Mouse (Mus musculus) adrenal gland, adult 18-20 months (tissue): ENCODE measurements around the gene Lrrc8b. TPM values are rescaled to one million over a fixed set of nuclear protein-coding genes. Genes with fewer than 3 reads are reported as not detected.

Source experiments
- DNase-seq, 2 experiments: peaks; one replicate each; pipeline ENCODE4 v3.0.0; 2021 to 2022; ENCODE audit warnings: low spot score in 2 of 2
- long read RNA-seq, 2 experiments: library from polyadenylated mRNA; stranded (forward); transcript quantifications; one replicate each; pipeline ENCODE4 v2.0.0; 2021
- total RNA-seq, 2 experiments: library from RNA; stranded (reverse); gene quantifications; 1 replicate in 1 of 2; 2 replicates in 1 of 2; pipeline ENCODE4 v1.2.3; 2021

Gene Lrrc8b
- 100 to 1,000 TPM in 1 of 2 experiments, 10 to 100 TPM in 1; 60.4 to 113 TPM for total RNA-seq
- long read RNA-seq, experiment 1, full-length matches to known transcripts, result 3 of 21 reads
- long read RNA-seq, experiment 1, partial matches to known transcripts, result 15 of 21 reads
- long read RNA-seq, experiment 1, other reads (novel, unspliced or antisense), result 3 of 21 reads
- long read RNA-seq, experiment 2, partial matches to known transcripts, result 39 of 47 reads
- long read RNA-seq, experiment 2, other reads (novel, unspliced or antisense), result 8 of 47 reads

DNA sequence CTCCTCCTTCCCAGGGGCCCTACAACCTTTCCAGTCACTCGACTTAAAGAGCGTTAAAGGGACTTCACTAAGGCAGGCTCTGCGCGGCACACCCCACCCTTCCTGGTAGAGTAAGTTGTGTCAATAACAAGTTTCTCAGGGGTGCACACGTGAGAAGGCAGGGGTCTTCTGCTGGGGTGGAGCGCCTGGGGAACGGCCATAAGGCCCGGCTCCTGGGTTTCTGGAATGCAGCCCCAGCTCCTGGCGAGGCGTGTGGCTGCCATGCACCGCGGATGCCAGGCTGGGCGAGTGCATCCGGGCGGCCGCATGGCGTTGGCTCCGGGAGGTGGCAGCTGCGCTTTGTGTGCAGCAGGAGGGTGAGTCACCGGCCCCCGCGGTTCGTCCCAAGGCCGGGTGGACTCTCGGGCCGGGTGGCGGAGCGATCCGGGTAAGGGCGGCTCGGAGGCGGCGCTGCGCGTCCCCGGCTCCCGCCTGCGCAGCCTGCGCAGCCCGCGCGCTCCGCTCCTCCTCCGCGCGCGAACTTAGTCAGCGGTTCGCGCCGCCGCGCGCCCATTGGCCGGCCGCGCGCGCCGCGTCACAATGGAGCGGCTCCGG lies at the start of gene Lrrc8b:
Lrrc8b (plus strand) TSS at position 578 of the 594 bp plus-strand sequence.
- DNase-seq, result peak; percentile 86 to 90

DNA sequence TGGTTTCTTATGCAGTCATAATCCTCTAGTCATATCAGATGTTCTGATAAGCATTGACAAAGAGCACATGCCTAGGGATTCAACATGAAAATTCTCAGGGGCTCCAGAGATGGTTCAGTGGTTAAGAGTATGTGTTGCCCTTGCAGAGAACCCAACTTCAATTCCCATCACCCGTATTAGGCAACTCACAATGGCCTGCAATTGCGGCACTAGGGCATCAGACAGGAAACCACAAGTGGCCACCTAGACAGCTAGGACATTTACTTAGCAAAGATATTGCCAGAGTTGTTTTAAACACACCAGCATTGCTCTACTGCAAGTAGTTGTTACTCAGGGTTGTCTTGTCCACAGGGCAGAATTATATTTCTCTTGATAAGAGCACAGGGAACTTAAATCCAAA lies 34.1 kb upstream of the Lrrc8b start:
- DNase-seq, result no peak

DNA sequence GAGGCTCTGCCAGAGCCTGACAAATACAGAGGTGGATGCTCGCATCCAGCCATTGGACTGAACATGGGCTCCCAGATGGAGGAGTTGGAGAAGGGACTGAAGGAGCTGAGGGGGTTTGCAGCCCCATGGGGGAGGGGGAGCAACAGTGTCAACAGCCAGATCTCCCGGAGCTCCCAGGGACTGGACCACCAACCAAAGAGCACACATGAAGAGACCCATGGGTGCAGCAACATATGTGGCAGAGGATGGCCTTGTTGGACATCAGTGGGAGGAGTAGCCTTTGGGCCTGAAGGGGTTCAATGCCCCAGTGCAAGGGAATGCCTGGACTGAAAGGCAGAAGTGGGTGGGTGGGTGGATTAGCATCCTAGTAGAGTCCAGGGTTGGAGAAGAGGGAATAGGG lies 25.2 kb upstream of the Lrrc8b start:
- DNase-seq, result no peak

DNA sequence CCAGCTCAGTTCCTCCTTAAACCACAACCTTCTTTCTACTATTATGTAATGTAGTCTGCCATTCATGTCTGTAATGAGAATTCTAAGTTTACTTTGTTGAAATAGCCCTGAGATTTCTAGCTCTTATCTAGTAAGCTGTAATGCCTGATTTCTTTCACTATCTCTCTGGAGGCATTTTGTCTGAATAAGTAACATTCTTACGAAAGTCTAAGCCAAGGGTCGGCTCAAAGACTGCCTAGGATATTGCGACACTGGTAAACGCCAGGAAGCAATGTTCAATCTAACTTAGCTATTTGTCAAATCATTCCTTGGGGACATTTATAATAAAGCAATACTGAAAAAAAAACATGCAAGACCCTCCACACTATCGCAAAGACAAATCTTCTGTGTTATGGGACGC lies 21.8 kb upstream of the Lrrc8b start:
- DNase-seq, result no peak

DNA sequence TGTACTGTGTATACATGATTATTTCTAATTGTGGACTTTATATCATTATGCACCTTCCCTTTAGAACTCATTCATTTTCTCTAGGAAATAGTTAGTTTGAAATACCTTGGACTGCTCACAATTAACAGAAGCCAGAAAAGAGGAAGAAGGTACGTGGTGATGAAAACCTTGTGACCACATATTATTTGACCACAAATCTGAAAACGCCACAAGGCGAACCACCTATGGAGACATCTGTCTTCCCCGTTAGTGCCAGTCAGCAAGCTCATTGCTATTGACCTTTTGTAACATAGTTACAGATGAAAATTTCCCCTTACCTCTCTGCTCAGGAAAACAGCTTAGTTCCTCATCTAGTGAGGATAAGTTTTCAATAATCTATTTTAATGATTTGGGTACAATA lies 20.4 kb upstream of the Lrrc8b start:
- no peak for DNase-seq

DNA sequence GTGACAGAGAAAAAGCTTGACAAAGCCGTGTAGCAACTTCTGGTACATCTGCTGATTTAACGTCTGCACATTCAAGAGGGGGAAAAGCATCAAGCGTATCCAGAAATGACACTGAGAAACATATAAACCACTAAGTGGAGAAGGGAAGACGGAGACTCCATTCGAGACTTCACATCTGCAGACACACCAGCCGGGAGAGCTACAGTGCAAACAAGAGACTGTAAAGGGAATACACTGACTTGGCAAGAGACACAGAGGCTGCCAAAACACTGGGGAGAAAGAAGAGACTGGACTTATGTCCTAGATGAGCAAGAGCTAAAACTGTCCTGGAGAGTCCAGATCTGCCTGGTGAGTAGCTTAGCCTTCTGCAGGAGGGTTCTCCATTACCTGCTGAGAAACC lies 16.6 kb upstream of the Lrrc8b start:
- DNase-seq, result no peak

DNA sequence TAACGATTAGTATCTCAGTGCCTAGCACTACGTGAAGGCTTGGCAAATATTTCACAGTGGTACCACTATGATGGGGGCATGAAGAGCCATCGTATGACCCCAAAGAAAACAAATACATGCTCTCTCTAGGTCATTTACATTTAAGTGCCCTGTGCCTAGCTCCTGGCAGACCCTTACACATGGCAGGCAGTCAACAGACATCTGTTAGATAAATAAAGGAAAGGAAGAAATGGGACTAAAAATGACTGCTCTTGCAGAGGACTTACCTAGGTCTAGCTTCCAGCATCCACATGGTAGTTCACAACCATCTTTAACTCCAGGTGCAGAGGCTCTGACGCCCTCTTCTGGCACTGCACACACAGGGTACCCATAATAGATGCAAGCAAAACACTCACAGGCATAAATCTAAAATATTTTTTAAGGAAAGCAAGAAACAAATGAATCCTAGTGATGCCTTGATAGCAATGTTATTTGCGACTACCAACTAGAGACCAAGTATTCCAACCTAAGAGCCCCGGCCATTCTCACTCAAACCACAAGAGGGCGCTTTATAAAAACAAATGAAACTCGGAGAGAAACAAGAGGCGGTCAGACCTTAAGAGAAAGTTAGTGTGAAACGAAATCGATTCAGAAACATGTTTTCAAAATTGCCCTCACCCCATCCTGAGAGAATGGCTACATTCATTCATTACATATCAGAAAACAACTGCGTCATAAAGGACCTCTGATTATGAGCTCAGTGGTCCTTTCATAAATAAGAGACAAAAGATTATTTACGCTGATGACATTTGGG lies 15.7 kb upstream of the Lrrc8b start:
- peak; percentile 66 to 67 for DNase-seq

DNA sequence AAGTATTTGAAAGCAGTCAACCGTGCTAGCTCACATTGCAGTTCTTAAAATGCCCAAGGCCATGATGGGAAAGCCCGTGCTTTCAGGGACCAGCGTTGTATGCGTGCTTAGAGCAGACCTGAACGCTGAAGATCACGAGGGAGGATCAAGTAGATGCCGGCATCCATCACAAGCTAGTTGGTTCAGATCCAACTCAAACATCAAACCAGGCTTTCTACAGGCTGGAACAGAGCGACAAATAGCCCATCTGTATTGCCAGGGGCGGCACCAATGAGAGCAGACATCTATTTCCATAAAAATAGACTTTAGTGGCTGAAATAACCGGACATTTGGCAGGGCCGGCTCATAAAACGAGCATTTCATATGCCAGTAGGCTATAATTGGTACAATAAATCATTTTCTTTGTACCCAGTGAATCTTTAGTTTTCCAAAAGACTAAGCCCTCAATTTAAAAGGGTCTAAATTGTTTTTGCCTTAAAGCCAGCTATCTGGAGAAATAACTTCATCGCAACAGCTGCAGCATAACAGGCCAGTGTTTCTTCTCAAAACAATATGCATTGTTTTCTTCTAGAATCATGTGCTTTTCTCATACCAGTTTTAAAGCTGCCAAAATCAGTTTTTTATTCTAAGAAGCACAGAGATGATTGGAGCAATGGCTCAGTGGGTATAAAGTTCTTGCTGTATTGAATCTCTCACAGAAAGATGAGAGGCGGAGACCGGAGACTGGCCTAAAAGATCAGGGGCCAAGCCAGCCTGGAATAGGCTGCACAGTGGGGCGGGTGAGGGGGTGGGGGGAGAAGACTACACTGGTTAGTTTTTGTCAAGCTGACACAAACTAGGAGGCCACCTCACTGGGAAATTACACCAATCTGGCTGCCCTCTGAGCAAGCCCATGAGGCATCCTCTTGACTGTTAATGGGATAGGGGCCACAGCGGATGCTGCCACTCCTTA lies 14.9 kb upstream of the Lrrc8b start:
- DNase-seq, result no peak

DNA sequence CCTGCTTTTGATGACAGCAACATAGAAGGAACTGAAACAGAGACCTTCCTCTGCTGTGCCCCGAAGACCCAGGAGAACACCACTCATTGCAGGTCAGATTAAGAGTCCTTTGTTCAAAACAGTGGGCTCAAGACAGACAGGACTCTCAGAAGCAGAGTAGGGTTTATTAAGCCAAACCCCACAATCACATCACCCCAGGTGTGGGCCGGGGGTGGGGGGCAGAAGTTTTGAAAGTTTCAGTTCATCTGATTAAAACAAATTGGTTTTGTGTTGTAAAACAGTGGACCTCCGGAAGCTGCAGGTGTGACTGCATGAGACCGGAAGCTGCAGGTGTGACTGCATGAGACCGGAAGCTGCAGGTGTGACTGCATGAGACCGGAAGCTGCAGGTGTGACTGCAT lies 14.0 kb upstream of the Lrrc8b start:
- DNase-seq, result no peak

DNA sequence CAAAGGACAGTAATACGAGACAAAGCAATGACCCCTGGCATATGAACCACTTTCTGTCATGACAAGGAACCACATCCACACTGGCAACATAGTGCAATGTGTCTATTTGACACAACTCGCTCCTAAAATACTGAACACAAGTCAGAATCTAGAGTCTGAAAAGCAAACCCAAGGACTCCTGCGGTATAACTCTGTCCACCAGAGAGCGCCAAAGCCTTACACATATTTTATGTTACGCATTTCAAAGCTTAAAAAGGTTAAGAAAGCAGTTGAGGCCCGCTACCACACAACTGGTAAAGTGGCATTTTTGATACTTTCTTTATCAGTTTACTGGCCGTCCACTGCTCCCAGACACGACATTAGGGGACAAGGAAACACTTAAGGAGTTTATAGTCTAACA lies 10.6 kb upstream of the Lrrc8b start:
- DNase-seq, result peak; percentile 69 to 77

DNA sequence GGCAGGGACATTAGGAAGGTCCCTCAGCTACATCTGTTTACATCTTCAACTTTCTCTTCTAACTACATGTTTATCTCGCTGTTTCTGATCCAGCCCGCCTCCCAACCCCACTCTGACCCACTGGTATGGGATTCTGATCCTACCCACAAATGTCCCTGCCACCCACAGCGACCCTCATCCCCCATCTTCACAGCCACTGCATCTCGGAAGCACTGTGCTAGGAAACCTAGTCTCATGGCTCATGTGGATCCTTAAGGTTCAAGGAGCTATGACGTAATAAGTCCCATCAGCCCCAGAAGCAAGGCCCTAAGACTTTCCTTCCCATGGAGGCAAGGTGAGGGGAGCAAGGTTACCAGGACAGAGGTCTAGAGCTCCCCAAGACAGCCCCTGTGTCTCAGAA lies 7.9 kb upstream of the Lrrc8b start:
- peak in 1 of 2 experiments; percentile 0 for DNase-seq

DNA sequence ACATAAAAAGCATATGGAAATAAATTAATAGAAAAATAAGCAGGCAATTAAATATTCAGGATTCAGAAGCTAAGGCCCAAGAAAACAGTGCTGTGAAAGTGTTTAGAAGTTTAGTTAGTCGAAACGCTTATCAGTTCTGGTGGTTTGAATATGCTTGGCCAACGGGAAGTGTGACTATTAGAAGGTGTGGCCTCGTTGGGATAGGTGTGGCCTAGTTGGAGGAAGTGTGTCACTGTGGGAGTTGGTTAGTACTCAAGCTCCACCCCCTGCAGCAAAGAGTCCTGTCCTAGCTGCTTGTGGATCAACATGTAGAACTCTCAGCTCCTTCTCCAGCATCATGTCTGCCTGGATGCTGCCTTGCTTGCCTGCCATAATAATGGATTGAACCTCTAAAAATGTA lies 6.5 kb upstream of the Lrrc8b start:
- no peak for DNase-seq

DNA sequence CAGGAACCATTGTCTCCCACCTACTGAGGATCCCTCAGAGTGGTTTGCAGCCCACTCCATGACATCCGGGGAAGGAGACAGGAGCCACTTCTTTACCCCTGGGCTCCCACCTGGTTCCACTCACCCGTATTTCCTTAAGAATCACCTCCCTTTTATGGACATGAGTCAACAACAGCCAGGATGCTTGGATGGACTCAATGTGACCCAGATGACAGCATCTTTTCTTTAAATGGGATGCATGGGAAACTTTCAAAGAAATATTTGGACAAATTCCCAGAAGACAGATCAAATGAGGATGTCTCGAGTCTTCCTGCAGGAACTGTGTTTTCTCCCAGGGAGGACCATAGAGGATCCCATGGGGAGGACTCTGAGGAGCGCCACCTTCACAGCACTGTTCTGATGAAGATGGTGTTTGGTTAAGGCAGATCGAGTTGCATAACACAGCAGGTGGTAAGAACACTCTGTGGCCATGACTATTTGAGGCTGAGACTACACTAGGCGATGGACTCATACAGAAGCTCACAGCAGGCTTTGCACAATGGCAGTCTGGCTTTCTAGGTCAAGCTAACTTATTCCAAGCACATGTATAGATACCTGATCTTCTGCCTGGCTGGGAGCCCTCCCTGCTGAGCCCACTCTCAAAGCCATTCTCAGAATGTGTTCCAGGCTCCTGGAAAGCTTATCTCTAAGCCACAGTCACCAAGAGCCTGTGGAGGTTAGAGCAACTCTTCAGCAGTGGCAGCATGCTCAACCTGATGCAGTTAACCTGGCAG lies 4.9 kb upstream of the Lrrc8b start:
- no peak for DNase-seq

DNA sequence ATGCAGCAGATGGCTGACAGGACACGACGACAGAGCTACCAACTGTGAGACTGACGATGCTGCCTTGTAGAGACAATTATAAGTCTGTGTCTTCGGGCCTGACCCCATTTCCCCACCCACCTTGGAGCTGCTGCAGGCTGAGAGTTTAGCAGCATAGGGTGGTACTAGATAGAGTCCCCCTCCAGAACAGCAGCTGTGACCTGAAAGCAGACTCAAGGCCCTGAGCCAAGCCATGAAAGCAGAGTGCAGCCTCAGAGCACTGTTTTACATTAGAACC lies 4.3 kb upstream of the Lrrc8b start:
- no peak for DNase-seq

DNA sequence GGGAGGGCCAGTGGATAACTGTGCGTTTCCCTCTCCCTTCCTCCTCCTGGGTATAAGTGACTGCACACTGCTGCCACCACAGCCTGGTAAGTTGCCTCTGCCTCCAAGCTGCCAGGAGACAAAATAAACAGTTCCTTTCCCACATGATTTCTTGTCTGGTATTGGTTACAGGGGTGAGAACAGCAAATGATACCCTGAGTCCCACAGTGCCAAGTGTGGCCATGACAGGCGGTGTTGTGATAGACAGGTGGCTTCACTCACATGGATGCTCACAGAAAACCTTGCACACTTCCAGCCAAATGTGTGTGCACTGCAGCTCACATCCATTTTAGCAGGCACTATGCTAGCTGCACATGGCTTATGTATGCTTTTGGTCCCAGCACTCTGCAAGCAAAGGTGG lies 3.8 kb upstream of the Lrrc8b start:
- no peak for DNase-seq

DNA sequence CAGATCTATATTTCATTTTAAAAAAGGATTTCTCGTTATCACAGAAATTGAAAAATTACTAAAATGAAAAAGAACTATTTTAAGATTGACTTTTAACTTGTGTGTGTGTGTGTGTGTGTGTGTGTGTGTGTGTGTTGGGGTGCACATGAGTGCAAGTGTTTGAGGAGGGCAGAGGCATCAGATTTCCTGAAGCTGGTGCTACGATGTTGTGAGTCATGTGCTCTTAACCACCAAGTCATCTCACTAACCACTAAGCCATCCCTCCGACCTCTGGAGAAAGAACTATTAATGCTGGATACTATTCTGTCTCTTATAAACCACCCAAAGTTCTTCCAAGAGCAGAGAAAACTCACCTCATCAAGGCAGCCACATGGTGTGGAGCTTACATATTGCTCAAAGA lies 2.9 kb upstream of the Lrrc8b start:
- DNase-seq, result no peak

DNA sequence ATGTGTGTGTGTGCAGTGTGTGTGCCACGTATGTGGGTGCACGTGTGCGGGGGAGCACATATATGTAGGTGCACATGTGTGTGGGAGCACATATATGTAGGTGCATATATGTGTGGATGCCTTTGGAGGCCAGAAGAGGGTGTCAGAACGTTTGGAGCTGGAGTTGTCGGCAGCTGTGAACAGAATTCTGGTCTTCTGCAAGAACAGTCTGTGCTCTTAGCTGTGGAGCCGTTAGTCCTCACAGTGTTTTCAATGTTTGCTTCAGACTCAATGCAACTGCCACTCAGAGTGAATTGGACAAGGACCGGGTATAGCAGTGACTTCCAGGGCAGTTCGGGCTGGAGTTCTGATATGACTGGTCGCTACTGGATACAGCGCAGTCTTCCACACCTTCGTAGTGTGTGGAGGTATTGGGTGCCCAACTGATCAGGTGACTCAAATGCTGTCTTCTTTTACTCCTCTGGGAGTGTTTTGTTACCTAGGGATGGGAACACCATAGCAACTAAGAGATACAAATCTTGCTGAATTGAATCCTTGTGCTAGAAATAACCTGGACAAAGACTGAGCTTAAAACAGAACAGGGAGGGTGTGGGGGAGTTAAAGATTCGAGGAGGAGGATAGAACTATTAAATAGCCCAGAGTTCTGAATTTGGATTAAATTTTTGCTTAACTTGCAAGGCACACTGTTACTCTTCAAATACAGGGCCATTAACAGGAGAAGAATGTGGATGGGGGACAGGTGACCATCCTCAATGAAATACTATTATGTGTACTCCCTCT lies 1.0 kb upstream of the Lrrc8b start:
- DNase-seq, result no peak

DNA sequence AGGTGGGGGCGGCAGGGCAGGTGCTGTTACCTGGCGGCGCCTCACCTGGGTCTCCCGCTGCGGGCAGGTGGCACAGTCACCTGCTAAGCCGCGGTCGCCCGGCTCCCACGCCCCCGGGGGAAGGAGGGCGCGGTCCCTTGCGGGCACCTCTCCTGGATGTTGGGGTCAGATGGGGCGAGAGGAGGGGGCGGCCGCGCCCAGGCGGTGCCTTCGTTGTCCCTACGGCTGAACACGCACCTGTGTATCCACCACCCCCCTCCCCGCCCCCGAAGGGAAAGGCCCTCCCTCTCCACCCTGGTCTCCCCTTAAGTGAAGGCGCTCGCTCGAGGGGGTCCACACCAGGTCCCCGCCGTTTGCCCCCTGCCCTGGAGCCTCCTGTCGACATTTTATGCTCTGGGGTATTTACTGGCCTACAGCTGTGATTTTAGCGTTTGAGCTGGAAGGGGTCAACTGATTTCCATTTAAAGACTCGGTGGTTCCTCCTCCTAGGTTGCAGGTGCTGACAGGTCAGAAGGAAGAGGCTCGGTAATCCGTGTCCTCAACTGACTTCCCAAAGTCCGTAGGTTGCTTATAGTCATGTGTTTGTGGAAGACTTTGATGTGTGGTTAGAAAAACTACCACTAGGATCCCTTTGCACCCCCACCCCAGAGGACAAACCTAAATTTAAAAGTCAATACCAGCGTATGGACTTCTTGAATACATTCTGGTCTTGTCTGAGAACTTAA lies 538 bp downstream of the Lrrc8b start:
- peak; percentile 26 to 43 for DNase-seq

DNA sequence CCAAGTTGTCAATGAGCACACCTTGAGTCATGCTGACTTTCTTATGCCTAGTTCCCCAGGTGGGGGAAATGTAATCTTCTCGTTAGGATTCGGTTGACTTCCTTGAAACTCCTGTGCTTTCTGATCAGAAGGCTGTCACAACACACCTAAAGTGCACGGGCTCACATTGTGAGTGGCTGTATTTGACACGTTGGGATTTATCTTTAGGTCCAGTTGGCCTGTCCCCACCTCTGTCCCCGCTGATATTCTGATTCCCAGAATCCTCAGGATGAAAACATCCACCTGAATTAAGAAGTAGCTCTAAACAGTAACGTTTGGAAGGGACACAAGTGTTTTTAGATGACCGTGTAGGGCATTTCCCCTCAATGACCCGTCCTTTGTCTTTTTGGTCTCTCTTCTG lies 1.6 kb downstream of the Lrrc8b start:
- DNase-seq, result no peak
